ENCODE assay signal across 11 mouse cellular contexts in the genomic region with DNA sequence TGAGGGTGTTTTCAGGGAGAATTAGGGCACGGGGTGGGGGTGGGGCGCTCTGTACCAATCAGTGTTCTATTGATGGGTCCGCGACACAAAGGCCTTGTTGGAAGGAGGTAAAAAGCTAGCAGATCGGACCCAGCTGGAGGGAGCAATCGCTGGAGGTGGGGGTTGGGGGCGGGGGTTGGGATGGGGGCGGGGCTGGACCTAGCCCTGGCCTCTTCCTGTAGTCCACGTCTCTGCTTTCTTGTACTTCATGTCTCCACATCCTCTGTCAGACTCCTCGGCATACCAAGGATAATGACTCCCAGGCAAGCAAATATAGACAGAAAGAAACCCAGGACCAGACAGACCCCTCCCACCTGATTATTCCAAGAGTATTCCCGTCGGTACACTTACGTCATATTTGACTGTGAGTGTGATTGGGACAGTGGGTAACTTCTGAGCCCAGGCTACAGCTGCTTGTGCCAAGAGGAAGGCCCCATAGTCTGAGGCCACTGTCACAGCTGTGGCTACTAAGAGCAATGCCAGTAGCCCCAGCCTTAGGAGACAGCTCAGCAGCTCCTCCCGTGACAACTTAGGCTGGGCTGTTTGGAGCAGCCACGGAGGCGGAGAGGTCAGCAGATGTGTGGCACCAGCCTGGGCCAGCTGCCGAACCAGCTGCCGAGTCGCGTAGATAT. TPM values are rescaled to one million over a fixed set of nuclear protein-coding genes. Genes with fewer than 3 reads are reported as not detected.
DNase-seq lines count a peak whose midpoint lies in the region; ATAC-seq lines count a peak whose summit lies in the region.
"Had no signal": no experiment of that assay in that cellular context is flagged by ENCODE, and none has a peak within 500 bp of the region (broad histone marks: within the 10 kb centered on the region; RNA-seq: fewer than 3 reads in every experiment).

No protein-coding gene starts in this region.

- peak overlapping the region; percentile 12; the same call in 1 of the 2 replicates for H3K4me3 ChIP-seq in brown adipose tissue, adult 24 weeks (ENCODE audit: insufficient read depth, low read depth, low read length)
- H3K4me3 ChIP-seq in heart, embryonic 13.5 days = no peak overlapping the region

- H3K9ac ChIP-seq in heart, embryonic 13.5 days = no peak overlapping the region

- no peak for ATAC-seq in heart, embryonic 13.5 days (ENCODE audit: extremely low read depth, insufficient number of reproducible peaks, low FRiP score, low TSS enrichment)

- 49% methylated on average over 20 of the region's 20 CpGs for WGBS in heart, embryonic 13.5 days

- no peaks in the 10 kb centered on the region for H3K9me3 ChIP-seq in heart, embryonic 13.5 days

- peak; percentile 45 for DNase-seq in adrenal gland, postnatal 10 days
- DNase-seq in adrenal gland, adult (ENCODE audit: inconsistent age in 2 of 2, low spot score in 1 of 2) = no peak
- DNase-seq in lung, postnatal 36 days = peak; percentile 15
- DNase-seq in spleen, postnatal 36 days (ENCODE audit: low spot score in 2 of 2) = no peak
- DNase-seq in left cerebral cortex, postnatal 25 days (ENCODE audit: low spot score in 2 of 2) = no peak
- no peak for DNase-seq in thymus, postnatal 25 days

- intact Hi-C loops in left cerebral cortex, postnatal 25 days (cut with DNase I) = no loop called here

- no peaks in the 10 kb centered on the region for H3K36me3 ChIP-seq in heart, embryonic 13.5 days

- H3K27ac ChIP-seq in brown adipose tissue, adult 24 weeks (replicated peaks; ENCODE audit: low read depth, low read length) = peak overlapping the region; percentile 79
- peak overlapping the region; percentile 22; the same call in 1 of the 2 replicates for H3K27ac ChIP-seq in heart, embryonic 13.5 days (replicated peaks)

- peak overlapping the region; percentile 2; the same call in 1 of the 2 replicates for H3K4me2 ChIP-seq in heart, embryonic 13.5 days

- H3K4me1 ChIP-seq in brown adipose tissue, adult 24 weeks (ENCODE audit: control insufficient read depth, insufficient read depth, insufficient read length, low read length) = no peaks in the 10 kb centered on the region
- peaks cover 20% of the 10 kb centered on the region for H3K4me1 ChIP-seq in heart, embryonic 13.5 days

- H3K27me3 ChIP-seq in heart, embryonic 13.5 days (replicated peaks) = no peaks in the 10 kb centered on the region

RNA-seq across cellular contexts. Expression of gene Ocstamp, which starts 3.2 kb away (rescaled TPM):
- total RNA-seq in adrenal gland, postnatal 10 days (2021) = under 1 TPM; 0.30 to 0.51 TPM
- polyA plus RNA-seq in brown adipose tissue, adult 24 weeks (2012; ENCODE audit: insufficient read depth, insufficient read length, missing spikeins) = 1.1 TPM in 1 of 2 replicates, not detected in the other
- 0.18 TPM in 1 of 2 replicates, not detected in the other for polyA plus RNA-seq in heart, embryonic 13.5 days (2015; fragmentation: Nextera tagmentation; extraction: Ambion mirVana)
- total RNA-seq in left cerebral cortex, postnatal 25 days (2021) = not detected

RNA-seq across cellular contexts. Expression of gene Zfp334, which starts 8.9 kb away (rescaled TPM):
- 1 to 10 TPM; 5.1 to 6.0 TPM for total RNA-seq in adrenal gland, postnatal 10 days (2021)
- 0.67 and 0.83 TPM in 2 replicates for polyA plus RNA-seq in brown adipose tissue, adult 24 weeks (2012; ENCODE audit: insufficient read depth, insufficient read length, missing spikeins)
- polyA plus RNA-seq in heart, embryonic 13.5 days (2015; fragmentation: Nextera tagmentation; extraction: Ambion mirVana) = 5.1 and 5.2 TPM in 2 replicates
- total RNA-seq in left cerebral cortex, postnatal 25 days (2021) = 10 to 100 TPM; 14.0 to 14.2 TPM

RNA-seq across cellular contexts. Expression of gene Zfp663, which starts 28.4 kb away (rescaled TPM):
- not detected for total RNA-seq in adrenal gland, postnatal 10 days (2021)
- polyA plus RNA-seq in brown adipose tissue, adult 24 weeks (2012; ENCODE audit: insufficient read depth, insufficient read length, missing spikeins) = not detected in 2 replicates
- 0.16 TPM in 1 of 2 replicates, not detected in the other for polyA plus RNA-seq in heart, embryonic 13.5 days (2015; fragmentation: Nextera tagmentation; extraction: Ambion mirVana)
- under 1 TPM in 1 of 2 experiments, not detected in 1; 0.50 TPM for total RNA-seq in left cerebral cortex, postnatal 25 days (2021)
- total RNA-seq: adrenal gland, adult 18-20 months had no signal
- polyA plus RNA-seq: gonadal fat pad, adult 2 months; urinary bladder, adult 2 months had no signal

Comparison
In these comparisons a context has a peak if more than half of its experiments do, and no peak if none do; other contexts are left out.
1. DNase-seq: peak in adrenal gland, postnatal 10 days (single experiment) and lung, postnatal 36 days (single experiment); none in adrenal gland, adult (0 of 2), spleen, postnatal 36 days (0 of 2), left cerebral cortex, postnatal 25 days (0 of 2) and thymus, postnatal 25 days (single experiment).